Mouse (Mus musculus) midbrain, embryonic 13.5 days (tissue): ENCODE data around the gene Gm8212. TPM values are rescaled to one million over a fixed set of nuclear protein-coding genes. Genes with fewer than 3 reads are reported as not detected.
"Not testable (repeated sequence)": the region's sequence is repeated elsewhere in the genome, so short reads cannot be mapped to it uniquely, and the experiment has no call there.

Experiments
- ATAC-seq: fragments of 200-750 bp; cut with Nextera tagmentation; 2 replicates; pipeline ENCODE4 v1.8.0; 2017; ENCODE audit warnings: mild to moderate bottlenecking, moderate TSS enrichment, moderate library complexity
- H3K27ac ChIP-seq: fragments of 300-500 bp; sonication (generic); 2 replicates; pipeline ENCODE4 v1.5.1; 2015; ENCODE audit warnings: inconsistent platforms, mild to moderate bottlenecking, moderate library complexity
- H3K27me3 ChIP-seq: fragments of 300-500 bp; sonication (generic); 2 replicates; pipeline ENCODE4 v1.6.1; 2015; ENCODE audit warnings: mild to moderate bottlenecking, inconsistent platforms
- H3K36me3 ChIP-seq: fragments of 300-500 bp; sonication (generic); 2 replicates; pipeline ENCODE4 v1.6.1; 2015; ENCODE audit warnings: mild to moderate bottlenecking, inconsistent platforms
- H3K4me1 ChIP-seq: fragments of 300-500 bp; sonication (generic); replicated peaks from 2 replicates; pipeline ENCODE4 v1.6.1; 2015; ENCODE audit warnings: inconsistent platforms
- H3K4me2 ChIP-seq: fragments of 300-500 bp; sonication (generic); replicated peaks from 2 replicates; pipeline ENCODE4 v1.6.1; 2015; ENCODE audit warnings: moderate library complexity, mild to moderate bottlenecking, inconsistent platforms
- H3K4me3 ChIP-seq: fragments of 300-500 bp; sonication (generic); replicated peaks from 2 replicates; pipeline ENCODE4 v1.5.1; 2015; ENCODE audit warnings: mild to moderate bottlenecking, inconsistent platforms
- H3K9ac ChIP-seq: fragments of 300-500 bp; sonication (generic); replicated peaks from 2 replicates; pipeline ENCODE4 v1.6.1; 2015; ENCODE audit warnings: mild to moderate bottlenecking, inconsistent platforms
- H3K9me3 ChIP-seq: fragments of 300-500 bp; sonication (generic); 2 replicates; pipeline ENCODE4 v1.6.1; 2016; ENCODE audit warnings: mild to moderate bottlenecking, inconsistent platforms
- WGBS: fragments of 180-500 bp; shearing (Covaris S2); methylation state at CpG from one replicate; pipeline ENCODE4 v1.1.7; 2015; 5-methylcytosine and 5-hydroxymethylcytosine counted together
- polyA plus RNA-seq: library from polyadenylated mRNA; unstranded; fragments of >200 nt; fragmentation: Nextera tagmentation; extraction: Ambion mirVana; gene quantifications from 2 replicates; pipeline ENCODE4 v1.2.1, GENCODE M21; 2015

The Gm8212 gene
- not detected in 2 replicates for polyA plus RNA-seq

DNA sequence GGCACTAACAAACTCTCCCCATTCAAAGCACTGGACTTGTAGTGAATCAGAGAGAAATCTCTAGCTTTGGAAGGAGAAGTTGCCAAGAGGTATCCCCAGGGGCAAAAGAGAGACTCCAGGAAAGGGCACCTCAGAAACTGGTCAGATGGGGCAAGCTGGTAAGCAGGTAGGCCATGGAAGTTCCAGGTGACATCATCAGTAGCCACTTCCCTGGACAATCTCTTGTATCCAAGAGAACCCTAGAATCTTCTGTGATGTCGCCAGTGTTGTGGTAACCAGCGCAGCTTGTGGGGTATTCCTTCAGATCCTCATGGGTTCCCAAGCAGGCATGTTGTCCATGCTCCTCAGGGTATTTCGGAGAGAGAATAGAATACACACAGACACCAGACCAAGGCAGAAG, at the start of gene Gm8212:
Gene Gm8212, plus strand, starts transcription at position 301 of the 400 bp plus-strand sequence.
- H3K9ac ChIP-seq, H3K4me2 ChIP-seq, H3K27me3 ChIP-seq, H3K9me3 ChIP-seq, H3K4me1 ChIP-seq, H3K27ac ChIP-seq, ATAC-seq, H3K36me3 ChIP-seq, H3K4me3 ChIP-seq: not testable (repeated sequence)
- WGBS, result 94% methylated on average over 2 of the region's 3 CpGs

DNA sequence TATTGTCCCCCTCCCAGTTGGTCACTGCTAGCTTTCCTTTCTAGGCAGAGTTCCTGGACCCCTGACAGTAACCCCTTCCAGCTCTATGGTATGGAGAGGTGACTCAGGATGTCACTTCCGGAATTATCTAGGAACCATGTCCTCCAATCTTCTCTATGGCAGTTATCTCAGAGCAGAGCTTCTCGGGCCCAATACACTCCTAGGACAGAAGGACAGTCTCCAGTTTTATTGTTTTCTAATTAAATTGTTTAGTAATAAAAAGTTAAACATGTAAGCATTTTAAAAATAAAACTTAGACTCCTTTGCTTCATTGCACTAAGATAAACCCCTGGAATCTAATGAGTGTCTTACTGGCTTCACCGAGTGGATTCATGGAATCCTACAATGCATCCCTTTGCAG, 15.7 kb downstream of the Gm8212 start, which contains the start of gene 4930503E14Rik:
Gene 4930503E14Rik, minus strand, starts transcription at position 101 of the 400 bp plus-strand sequence.
- 92% methylated on average over 3 of the region's 3 CpGs for WGBS
- not testable (repeated sequence) for H3K9ac ChIP-seq, H3K9me3 ChIP-seq, H3K27ac ChIP-seq, ATAC-seq, H3K4me1 ChIP-seq, H3K4me3 ChIP-seq, H3K4me2 ChIP-seq, H3K36me3 ChIP-seq, H3K27me3 ChIP-seq

DNA sequence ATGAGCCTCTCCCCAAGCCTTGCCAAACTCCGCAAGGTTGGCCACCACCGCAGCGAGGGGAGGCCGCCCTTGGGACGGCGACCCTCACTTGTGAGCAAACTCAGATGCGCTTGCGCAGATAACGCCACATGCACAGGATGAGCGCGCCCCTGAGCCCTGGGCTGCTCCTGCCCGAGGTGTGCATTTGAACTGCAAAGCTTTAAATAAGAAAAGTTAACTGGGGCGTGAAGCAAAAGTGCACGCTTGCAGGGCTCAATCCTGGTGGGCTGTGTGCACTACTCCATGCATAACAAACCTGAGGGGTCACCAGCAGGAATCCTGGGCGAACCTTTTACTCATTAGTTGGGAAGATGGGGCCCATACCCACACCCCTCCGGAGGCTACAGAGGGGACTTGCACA, 50.6 kb downstream of the Gm8212 start:
- Histone ChIP-seq H3K27ac (no peak overlapping the region), H3K4me2 (no peak overlapping the region), H3K36me3 (no peaks in the 10 kb centered on the region), H3K9ac (no peak overlapping the region), H3K4me3 (no peak overlapping the region), H3K4me1 (no peaks in the 10 kb centered on the region), H3K9me3 (peaks cover 9% of the 10 kb centered on the region; the same call in 1 of the 2 replicates), H3K27me3 (no peaks in the 10 kb centered on the region)
- 94% methylated on average over 16 of the region's 16 CpGs for whole genome bisulfite sequencing
- no peak for ATAC-seq

Other genes starting within 250 kb of the Gm8212 start
- gene Ang5, start 240.6 kb upstream of the Gm8212 start, polyA plus RNA-seq, result not detected in 2 replicates
- not detected in 2 replicates for gene Ang6, start 195.4 kb upstream of the Gm8212 start, polyA plus RNA-seq
- gene Ear2, start 95.0 kb upstream of the Gm8212 start, polyA plus RNA-seq, result not detected in 2 replicates
- gene Gm3327, start 73.8 kb upstream of the Gm8212 start, polyA plus RNA-seq, result not detected in 2 replicates
- gene 4930503E14Rik, start 15.6 kb downstream of the Gm8212 start, polyA plus RNA-seq, result not detected in 2 replicates
- not detected in 2 replicates for gene Gm8220, start 87.9 kb downstream of the Gm8212 start, polyA plus RNA-seq
- gene Gm5930, start 140.9 kb downstream of the Gm8212 start, polyA plus RNA-seq, result not detected in 2 replicates
- not detected in 2 replicates for gene Gm8229, start 167.7 kb downstream of the Gm8212 start, polyA plus RNA-seq
- gene Gm3371, start 213.0 kb downstream of the Gm8212 start, polyA plus RNA-seq, result not detected in 2 replicates
- not detected in 2 replicates for gene Gm8232, start 236.0 kb downstream of the Gm8212 start, polyA plus RNA-seq